Mouse (Mus musculus) left cerebral cortex, postnatal 4 days (tissue): ENCODE results near the gene Gm20820. TPM values are rescaled to one million over a fixed set of nuclear protein-coding genes. Genes with fewer than 3 reads are reported as not detected.
"Not testable (repeated sequence)": the region's sequence is repeated elsewhere in the genome, so short reads cannot be mapped to it uniquely, and the experiment has no call there.

ENCODE experiments used
- DNase-seq: peaks from one replicate; pipeline ENCODE4 v3.0.0-alpha.2; 2022
- intact Hi-C: fragments of 180-260 bp; cut with DNase I; formaldehyde crosslinking; loops from one replicate; pipeline ENCODE4 v1.15.1; 2025
- total RNA-seq, 2 experiments: library from RNA; stranded (reverse); gene quantifications; 2 replicates each; pipeline ENCODE4 v1.2.3; 2021

Gm20820 gene
- total RNA-seq = not detected

DNA sequence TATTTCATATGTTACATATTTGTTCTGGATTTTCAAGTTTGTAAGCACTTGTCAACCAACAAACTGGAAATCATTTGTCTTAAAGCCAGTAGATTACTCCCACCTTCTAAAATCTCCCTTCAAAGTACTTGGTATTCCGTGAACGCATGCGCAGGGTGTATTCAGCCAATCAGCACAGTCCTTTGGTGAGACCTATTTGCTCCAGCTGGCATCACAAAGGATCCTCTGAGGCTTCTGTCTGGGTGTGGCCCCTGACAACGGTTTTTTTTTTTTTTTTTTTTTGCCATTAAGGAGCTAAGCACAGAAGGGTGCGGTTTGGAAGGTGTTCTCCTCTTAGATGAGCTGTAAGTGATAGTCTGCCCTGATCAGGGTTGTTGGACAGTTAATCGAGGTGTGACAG, at the start of gene Gm20820:
Gene Gm20820, plus strand, starts transcription at position 301 of the 400 bp plus-strand sequence.
- DNase-seq, intact Hi-C loops: not testable (repeated sequence)
